Mouse (Mus musculus): Measurements from ENCODE around the gene Tal1.

Tal1 gene

DNA sequence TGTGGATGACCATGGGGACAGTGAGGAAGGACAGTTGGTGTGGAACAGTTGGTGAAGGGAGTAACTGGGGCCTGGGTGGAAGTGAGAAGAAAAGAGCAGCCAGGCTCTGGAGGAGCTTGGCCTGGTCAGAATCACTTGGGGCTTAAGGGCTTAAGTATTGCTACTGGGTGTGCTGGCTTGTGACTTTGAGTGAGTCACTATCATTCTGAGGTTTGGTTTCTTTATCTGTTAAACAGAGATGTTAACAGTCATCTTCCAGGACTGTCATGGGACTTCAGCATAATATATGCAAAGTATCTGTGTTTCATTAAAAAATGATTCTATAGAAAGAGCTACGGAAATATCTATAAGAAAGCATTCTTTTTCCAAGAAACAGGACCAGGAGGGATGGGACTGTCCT lies 18.6 kb downstream of the Tal1 start:
- DNase-seq = no peak

DNA sequence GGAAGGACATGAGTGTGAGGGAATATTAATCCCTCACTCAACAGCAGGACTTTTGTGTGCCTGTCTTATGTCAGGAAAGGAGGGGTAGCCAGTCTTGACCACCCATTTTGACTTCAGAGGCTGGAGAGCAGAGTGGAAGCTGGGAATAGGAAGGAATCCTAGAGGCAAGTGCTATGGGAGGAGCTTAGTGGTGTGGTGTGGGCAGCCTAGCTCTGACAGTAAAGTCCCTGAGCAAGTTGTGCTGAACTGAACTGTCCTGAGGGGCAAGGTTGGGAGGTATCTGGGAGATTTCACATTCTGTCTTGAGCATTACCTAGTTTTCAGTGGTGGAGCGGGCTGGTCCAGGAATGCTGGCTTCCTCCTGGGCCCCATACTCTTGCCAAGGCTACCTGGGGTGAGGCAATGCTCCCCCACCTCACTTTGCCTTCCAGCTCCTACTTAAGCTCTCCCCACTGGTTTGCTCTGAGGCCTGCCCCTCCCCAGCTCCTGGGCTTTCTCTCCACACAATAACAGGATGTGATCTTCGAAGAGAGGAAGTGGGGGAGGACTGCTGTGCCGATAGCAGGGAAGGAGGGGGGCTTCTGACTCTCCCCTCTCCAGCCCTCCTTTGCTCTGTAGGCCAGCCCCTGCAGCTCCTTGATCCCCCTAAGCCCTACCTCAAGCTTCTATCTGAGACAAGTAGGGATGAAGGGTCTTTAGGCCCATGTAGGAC lies 19.1 kb downstream of the Tal1 start:
- no peak for DNase-seq

DNA sequence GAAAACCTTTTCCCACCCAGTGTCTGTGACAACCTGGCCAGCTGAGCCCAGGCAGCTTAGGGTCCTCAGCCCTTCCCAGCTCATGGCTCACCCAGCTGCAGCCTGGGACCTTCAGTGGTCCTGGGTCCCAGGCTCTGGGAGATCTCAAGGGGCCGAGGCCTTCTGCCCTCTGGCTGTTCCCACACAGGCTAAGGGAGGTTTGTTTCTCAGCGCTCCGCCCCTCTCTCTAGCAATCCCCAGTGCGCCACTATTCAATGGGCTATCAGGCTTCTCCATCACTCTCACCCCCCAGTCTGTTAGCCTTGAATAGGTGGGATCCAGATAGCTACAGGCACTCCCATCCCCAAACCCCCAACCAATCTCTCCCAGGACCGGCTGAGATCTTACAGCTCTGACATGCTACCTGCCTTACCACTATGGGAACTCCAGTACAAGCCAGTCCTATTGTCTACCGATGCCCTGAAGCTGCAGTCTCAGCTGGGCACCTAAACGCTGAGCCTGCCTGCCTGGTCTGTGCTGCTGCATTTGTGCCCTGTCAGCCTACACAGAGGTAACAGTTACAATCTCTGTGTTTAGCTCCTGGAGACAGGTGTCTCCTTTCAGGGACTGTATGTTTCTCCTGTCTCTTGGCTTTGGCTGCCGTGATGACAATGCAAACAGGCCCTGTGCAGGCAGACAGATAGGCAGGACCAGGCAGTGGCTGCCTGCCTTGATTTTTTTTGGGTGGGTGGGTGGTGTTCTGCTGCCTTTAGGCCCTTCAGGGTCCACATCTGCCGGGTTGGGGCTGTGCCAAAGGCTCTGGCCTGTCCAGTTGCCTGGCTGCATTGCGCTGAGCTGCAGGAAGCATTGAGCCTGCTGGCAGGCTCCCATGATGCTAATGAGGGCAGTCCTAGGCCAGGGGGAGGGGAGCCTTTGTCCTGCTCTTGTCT lies 22.9 kb downstream of the Tal1 start:
- DNase-seq = no peak

DNA sequence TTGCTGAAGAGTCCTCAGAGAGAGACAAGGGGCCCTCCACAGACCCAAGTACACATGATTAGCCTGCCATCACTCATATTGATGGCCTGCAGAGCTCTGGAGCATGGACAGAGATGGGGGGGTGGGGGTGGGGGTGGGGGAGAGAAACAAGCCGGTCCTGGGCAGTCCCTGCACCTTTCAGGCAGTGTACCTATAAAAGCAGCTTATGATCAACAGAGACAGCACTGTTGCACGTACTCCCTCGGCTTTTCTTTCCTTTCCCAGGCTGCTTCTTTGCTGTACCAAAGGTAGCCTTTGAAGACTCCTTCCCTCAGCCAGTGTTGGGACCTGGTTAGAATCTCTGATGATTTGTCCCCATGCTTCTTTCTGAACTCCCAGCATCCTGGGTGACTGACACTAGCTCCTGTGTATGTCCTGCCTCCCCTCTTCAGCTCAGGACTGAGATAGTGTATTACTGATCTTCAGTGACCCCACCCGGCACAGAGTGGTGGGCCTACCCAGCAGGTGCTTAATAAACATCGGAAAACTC lies 23.7 kb downstream of the Tal1 start:
- no peak for DNase-seq

DNA sequence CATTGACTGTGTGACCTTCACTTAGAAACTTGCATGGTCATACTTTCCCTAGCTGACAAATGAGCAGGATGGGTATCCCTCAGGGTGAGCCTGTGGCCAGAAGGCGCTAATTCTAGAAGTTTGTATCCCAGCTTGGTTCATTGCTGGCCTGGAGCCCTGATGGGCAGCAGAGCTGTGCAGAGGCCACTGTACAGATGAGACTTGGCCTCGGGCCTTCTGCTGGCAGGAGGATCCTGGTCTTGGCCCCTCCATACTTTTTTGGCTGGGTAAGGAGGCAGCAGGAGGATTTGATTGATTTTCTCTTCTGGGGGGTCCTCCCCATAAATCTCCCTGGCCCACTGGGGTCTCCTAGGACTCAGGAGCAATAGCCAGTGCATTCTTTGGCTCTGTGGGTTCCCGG lies 26.8 kb downstream of the Tal1 start:
- no peak for DNase-seq

DNA sequence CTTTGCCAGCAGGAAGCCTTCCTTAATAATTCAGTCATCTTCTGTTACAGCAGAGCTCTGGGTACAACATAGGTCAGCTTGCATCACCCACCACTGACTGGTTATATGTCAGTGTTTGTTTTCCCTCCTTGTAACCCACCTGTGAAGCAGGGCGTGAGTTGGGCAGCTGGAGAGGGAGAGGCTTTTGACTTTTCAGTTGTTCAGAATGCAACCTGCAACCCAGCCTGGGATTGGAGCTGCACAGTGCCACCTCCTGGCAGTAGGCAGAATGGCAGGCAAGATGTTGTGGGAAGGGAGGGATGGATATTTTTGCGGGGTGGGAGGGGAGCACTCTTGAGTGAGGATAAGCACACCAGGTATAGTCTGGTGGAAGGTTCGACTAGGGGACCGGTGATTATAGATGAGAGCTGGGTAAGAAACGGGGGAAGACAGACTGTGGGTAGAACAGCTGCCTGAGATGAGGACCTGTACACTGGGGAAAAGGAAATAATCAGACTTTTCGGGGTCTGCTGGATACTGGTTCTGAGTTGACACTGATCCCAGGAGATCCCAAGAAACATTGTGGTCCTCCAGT lies 29.4 kb downstream of the Tal1 start:
- DNase-seq = no peak

DNA sequence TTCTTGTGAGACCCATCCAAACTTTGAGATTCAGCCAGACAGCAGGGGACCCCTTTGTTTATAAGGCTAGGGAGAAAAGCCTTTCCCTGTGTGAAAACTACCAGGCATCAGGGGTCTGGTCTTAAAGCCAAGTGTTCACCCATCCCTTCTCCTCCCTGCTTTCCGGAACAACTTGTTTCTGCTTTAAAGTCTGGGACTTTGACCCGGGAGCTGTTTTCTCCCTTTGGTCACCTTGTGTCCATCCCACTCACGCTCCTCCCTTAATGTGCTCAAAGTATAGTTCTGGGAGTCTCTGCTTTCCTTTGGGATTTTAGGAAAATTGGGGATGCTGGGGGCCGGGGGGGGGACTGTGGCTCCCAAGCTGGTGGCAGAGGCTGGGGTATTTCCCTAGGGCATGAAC lies 30.0 kb downstream of the Tal1 start:
- DNase-seq = no peak

DNA sequence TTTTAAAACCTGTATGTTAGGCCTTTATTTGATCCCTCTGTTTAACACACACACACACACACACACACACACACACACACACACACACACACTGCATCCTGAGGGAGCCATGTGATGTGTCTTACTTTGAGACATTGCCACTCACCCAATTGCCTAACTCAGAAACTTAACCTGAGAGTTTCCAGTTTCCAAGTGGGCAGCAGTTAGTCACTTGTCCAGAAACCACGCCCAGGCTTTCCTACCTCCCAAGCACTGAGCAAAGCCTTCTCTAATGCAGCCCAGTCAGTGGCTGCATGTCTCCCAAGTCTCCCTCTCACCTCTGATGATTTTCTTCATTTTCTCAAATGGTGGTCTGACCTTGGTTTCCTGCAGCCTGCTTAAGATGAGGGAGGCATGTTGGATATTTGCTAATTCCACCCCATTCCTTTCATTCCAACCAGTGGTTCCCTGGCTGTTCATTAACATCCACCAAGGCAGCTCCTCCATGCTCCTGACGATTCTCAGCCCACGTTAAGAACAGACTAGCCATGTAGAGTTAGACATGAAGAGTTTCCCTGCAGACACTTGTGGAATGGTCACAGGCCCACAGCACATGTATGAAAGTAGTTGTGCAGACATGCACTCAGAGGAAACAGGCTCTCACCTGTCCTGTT lies 30.7 kb downstream of the Tal1 start:
- DNase-seq = no peak

DNA sequence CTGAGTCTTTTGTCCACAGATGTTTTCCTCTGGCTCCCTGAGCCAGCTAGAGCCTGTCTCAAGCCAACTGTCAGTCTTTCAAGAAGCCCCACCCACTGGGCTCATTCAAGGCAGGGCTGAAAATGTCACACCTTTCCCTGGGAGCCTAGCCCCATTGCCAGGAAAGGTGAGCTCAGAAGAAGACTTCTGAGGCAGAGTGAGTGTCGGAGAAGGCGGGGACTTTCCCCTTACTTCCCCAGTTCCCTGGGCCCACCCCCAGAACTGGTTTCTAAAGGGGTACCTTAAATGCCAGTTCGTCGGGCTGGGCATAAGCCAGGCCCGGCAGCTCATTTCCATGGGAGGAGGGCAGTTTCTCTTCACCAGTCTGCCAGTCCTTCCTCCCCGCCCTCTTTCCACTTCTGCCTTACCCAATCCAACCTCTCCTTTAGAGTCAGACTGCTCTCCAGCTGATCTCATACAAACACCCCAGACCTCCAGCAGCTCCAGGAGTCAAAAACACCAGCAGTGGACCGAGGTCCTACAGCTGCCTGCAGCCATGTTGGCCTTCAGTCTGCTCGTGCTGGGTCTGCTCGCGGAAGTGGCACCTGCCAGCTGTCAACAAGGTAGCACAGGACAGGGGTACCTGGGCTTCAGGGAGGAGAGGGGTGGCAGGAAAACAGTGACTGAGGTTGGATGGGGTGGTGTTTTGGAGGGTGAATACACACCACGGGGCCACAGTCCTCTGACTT lies 32.5 kb downstream of the Tal1 start, which contains the start of gene Pdzk1ip1:
Gene Pdzk1ip1, plus strand, starts transcription at position 98 of the 728 bp plus-strand sequence.
- no peak for DNase-seq

DNA sequence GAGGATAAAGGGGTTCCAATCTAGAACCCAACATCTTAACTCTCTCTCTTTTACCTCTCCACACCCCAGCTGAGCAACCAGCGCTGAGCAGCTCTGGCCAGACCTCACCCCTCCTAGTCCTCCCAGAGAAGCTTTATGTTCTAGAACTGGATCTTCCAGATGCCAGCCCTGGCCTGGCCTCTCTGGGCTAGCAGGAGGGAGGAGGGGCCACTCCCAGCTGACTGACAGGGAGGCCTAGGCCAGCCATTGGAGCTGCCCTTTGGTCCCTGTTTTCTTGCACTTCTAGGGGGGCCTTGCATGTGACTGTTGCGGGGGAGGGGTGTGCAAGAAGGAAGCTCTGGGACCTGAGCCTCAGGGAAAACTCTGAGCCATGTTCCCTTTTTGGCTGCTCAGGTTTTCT lies 34.4 kb downstream of the Tal1 start:
- no peak for DNase-seq

DNA sequence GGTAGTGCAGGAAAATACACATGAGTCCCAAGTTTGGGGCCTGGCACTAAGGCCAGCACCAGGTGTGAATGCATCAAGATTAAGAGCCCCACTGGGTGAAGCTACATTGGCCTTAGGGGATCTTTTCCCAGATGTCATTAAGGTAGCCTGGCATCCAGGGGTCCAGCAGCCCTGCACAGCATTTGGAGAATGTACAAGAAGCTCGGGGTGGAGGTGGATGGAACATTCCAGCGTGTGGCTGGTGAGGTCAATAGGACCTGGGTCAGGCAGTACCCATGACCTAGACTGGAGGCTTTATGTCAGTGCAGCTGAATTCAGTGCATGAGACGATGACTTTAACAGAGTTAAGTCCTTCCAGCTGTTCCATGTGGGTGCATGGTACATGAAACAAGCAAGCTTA lies 35.6 kb downstream of the Tal1 start:
- DNase-seq = no peak

DNA sequence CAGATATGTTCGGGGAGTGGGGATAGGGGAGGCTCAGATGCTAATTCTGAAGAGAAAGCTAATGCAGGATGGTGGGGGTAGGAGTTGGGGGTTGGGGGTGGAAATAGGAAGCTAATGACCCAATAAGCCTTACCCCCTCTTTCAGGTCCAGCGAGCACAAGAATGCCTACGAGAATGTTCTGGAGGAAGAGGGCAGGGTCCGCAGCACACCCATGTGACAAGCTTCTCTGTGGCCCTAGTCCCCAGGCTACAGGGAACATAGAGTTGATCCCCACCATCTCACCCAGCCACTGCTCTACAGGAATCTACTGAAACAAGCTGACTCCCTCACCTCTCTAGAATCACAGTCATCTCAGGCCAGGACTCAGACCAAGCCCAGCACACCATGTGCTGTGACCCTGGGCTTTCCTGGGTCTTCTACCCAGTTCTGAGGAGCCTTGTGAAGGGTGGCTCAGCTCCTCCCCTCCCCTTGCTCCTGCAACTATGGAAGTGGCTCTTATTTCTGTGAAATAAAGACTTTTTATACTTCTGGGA lies 37.2 kb downstream of the Tal1 start:
- DNase-seq = no peak

DNA sequence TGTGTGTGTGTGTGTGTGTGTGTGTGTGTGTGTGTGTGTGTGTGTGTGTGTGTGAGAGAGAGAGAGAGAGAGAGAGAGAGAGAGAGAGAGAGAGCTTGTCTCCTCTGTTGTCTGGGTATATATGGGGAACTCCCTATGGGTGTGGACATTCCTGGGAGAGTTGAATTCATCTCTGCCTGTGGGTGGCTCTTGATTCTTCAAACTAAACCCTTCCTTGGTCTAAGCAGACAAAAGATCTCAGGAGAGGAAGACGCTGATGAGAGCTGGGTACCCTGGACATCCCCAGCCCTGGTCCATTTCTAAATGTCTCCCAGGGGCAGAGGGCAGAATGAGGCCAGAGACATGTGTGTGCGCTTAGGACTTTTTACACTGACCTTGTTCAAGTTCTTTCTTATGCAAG lies 37.8 kb downstream of the Tal1 start:
- DNase-seq = no peak

DNA sequence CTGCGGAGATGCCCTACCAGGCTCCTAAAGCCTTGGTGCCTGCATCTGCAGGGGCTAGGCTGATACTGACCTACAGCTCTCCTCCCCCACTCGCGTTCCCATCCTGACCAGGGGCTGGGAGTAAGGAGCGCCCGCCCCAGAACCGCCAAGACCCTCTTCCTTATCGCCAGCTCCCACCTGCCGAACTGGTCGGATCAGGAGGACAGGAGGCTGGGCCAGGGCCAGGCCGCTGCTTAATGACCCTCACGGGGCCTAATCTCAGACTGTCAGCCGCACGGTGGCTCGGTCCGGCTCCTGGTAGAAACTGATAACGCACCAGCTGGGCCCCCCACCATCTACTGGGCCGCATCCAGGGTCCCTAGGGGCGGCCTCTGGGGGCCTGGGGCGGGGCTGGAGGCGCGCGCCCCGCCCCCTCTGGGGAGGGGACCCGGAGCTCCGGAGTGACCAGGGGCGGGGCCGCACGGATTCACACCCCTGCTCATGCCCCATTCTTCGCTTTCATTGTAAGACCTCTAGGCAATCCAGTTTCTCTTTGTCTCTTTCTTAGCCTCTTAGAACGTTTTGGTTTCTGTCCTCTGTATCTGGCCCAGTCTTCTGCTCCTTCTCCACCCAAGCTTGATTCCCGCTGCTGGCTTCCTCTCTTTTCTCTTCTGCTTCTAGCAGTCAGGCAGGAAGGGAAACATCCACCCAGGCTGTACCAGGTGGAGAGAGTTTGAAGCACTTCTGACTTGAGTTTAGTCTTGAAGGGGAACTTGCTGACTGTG lies 39.6 kb downstream of the Tal1 start:
- DNase-seq = peak; percentile 14

DNA sequence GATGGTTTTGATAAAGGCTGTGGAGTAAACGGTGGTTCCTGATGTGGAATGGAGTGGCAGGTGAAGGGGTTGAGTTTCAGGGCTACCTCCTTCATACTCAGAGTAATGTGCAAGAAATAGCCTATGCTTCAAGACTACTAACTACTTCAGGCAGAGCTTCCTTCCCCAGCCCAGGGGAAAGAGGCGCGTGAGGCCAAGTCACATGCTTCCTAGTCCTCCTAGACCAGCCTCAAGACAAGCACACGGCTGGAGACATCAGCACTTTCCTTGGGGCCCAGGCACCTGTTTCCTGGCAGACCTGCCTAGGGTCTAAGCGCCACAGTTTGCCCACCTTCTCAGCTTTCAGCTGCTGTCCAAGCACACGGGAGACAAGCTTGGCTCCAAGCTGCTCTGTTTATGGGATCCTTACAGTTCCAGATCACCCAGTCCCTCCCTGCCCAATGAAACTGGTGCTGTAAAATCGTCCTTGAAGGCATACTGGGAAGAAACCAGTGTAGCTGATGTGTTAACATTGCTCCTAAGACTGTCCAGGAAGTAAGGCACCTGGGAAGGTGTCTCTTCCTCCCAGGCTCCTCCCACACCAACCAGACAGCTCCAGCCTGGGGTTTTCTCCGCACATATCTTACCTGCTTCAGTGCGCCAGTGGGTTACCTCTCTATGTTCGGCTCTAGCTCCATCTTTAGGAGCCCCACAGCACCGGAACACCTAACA lies 40.4 kb downstream of the Tal1 start:
- DNase-seq = no peak

DNA sequence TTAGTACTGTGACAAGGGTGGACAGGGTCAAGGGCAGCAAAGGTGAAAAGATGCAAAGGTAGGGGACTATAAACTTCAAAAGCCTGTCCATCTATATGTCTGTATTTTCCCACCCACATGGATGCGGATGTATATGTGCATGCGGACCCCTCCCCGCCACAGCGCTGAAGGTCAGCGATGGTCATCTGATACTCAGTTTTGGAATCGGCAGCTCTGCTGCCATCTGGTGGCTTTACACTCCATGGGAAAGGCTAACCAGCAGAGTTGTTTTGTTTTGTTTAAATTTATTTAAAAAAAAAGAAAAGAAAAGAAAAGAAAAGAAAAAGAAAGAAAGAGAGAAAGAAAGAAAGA lies 40.9 kb downstream of the Tal1 start:
- DNase-seq = no peak

DNA sequence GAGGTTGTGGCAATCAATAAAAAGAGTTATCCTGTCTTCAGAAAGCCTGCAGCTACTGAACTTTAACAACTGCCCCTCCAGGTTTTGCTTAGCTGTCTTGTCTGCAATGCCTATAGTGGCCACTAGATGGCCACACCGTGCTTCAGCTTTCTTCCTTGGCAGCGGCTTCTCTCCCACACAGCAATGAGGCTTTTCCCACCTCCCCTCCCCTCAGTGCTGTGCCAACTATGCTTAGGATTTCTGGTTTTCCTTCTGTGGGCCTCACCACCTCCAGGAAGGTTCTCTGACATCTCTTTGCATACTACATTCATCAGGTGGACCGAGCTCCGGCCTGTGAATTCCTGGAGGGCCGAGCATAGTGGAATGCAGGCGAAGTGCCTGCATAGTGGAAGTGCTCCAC lies 45.5 kb downstream of the Tal1 start:
- peak; percentile 29 for DNase-seq

DNA sequence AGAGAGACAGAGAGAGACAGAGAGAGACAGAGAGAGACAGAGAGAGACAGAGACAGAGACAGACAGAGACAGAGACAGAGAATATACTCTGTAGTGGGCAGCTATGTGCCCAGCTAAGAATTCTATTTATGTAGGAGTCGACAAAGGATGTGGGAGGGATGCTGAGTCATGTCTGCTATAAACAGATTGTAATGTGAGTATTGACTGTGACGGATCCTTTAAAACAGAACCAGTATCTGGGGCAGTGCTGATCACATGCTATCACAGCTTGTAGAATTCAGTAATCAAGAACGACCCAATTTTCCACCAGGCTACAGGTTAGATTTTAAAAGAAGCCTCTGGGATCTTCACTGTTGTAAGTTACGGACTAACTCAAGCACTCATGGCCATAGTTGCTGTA lies 47.3 kb downstream of the Tal1 start:
- no peak for DNase-seq

DNA sequence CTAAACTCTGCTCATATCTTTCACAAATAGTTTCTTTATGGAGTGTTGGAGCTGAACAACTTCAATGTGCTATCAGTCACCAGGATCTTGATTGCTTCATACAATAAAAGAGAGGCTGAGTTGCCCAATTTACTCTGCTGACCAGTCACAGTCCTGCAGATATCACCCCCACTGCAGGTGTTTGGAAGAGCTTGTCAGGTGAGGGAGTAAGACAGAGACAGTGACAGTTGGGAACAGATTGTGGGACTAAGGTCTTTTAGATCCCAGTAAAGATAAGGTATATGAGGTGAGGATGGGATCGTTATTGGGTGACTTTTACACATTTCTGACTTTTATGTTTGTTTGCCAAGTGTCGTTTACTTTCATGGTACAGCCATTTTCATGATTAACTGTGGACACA lies 54.9 kb downstream of the Tal1 start:
- DNase-seq = no peak

DNA sequence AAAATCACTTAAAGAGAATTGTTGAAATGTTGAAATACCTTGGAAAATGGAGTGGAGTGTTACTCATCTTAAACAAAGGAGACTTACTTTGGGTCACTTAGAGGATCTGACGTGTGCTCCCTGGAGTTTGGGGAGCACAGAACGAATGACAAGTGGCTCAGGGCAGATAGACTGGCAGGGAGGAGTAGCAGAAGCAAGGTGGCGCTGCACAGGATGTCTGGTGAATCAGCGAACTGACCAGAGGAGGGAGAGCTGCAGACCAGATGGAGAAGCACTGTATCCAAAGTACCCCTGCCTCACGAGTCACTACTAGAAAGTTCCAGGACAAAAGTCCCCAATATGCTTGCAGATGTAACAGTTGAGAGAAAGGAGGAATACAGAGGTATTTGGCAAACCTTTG lies 57.0 kb downstream of the Tal1 start:
- no peak for DNase-seq

DNA sequence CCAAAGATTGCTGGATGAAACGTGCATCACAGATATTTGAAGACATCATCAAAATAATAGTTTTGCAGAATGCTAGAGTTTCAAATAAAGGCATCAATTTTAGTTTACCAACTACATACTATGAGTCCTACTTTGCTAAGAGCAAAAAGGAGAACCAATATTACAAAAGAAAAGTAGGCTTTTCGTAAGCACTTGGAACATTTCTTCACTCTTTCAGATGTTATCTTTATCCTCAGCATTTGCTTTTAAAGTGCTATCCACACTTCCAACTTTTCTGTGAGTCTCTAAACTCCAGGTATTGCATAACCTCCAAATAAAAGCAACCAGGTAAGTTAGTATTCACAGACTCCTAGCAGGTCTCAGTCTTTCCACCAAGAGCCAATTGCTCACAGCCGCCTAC lies 63.4 kb downstream of the Tal1 start:
- DNase-seq = no peak
